Comparison of ENCODE assay signal across 8 mouse cellular contexts in genomic region chr11:25357717-25358411, GRCm38 (mm10).
DNase-seq lines count a peak whose midpoint lies in the region; ATAC-seq lines count a peak whose summit lies in the region.

No protein-coding gene starts in this region.

- no peaks in the 10 kb centered on the region for H3K9me3 ChIP-seq in forebrain, embryonic 13.5 days (replicated peaks)
- H3K9me3 ChIP-seq in limb, embryonic 11.5 days (ENCODE audit: control insufficient read depth, low read length), result no peaks in the 10 kb centered on the region

- DNase-seq in layer of hippocampus, adult 11-12 months (ENCODE audit: low spot score), result peak; percentile 39
- DNase-seq in layer of hippocampus, adult 9-10 months (ENCODE audit: low spot score), result no peak
- peak; percentile 38 for DNase-seq in limb, embryonic 11.5 days (ENCODE audit: low spot score)
- peak; percentile 26 for DNase-seq in retina, embryonic 14.5 days (ENCODE audit: low spot score)
- no peak for DNase-seq in gastrocnemius, postnatal 4 days (ENCODE audit: low spot score in 2 of 2)
- no peak for DNase-seq in adrenal gland, postnatal 14 days
- DNase-seq in T-cell, adult 2 months (ENCODE audit: low spot score), result no peak

- H3K27me3 ChIP-seq in forebrain, embryonic 13.5 days, result no peaks in the 10 kb centered on the region
- no peaks in the 10 kb centered on the region for H3K27me3 ChIP-seq in limb, embryonic 11.5 days (ENCODE audit: control insufficient read depth, insufficient read depth, low read length)

- H3K27ac ChIP-seq in forebrain, embryonic 13.5 days, result peak overlapping the region; percentile 68
- H3K27ac ChIP-seq in limb, embryonic 11.5 days (replicated peaks; ENCODE audit: low read depth, low read length), result no peak overlapping the region

- whole genome bisulfite sequencing in forebrain, embryonic 13.5 days, result 34% methylated on average over 10 of the region's 10 CpGs
- 32% methylated on average over 10 of the region's 10 CpGs for WGBS in limb, embryonic 11.5 days

- no peak overlapping the region for H3K9ac ChIP-seq in forebrain, embryonic 13.5 days
- H3K9ac ChIP-seq in limb, embryonic 11.5 days (ENCODE audit: low read length), result no peak overlapping the region

- no peaks in the 10 kb centered on the region for H3K36me3 ChIP-seq in forebrain, embryonic 13.5 days (ENCODE audit: poor library complexity, severe bottlenecking)
- H3K36me3 ChIP-seq in limb, embryonic 11.5 days (ENCODE audit: control insufficient read depth, insufficient read depth, low read length), result no peaks in the 10 kb centered on the region

- peak; percentile 28; the same call in 1 of the 2 replicates for ATAC-seq in forebrain, embryonic 13.5 days
- no peak for ATAC-seq in limb, embryonic 11.5 days (ENCODE audit: insufficient number of reproducible peaks, low FRiP score, low TSS enrichment, low read depth)

- H3K4me2 ChIP-seq in forebrain, embryonic 13.5 days, result peak overlapping the region; percentile 62
- H3K4me2 ChIP-seq in limb, embryonic 11.5 days (ENCODE audit: low read depth, severe bottlenecking), result no peak overlapping the region

- H3K4me3 ChIP-seq in forebrain, embryonic 13.5 days, result peak overlapping the region; percentile 33
- no peak overlapping the region for H3K4me3 ChIP-seq in limb, embryonic 11.5 days (ENCODE audit: low read depth, low read length)

- peaks cover 20% of the 10 kb centered on the region for H3K4me1 ChIP-seq in forebrain, embryonic 13.5 days
- no peaks in the 10 kb centered on the region for H3K4me1 ChIP-seq in limb, embryonic 11.5 days (ENCODE audit: control insufficient read depth, insufficient read depth, low read length)

Comparison
In these comparisons a context has a peak if more than half of its experiments do, and no peak if none do; other contexts are left out.
1. DNase-seq: peak in layer of hippocampus, adult 11-12 months (single experiment), limb, embryonic 11.5 days (single experiment) and retina, embryonic 14.5 days (single experiment); none in layer of hippocampus, adult 9-10 months (single experiment), gastrocnemius, postnatal 4 days (0 of 2), adrenal gland, postnatal 14 days (single experiment) and T-cell, adult 2 months (single experiment).